ENCODE assay signal across 16 mouse cellular contexts in genomic region chr6:101354887-101355286, GRCm38 (mm10). TPM values are rescaled to one million over a fixed set of nuclear protein-coding genes. Genes with fewer than 3 reads are reported as not detected.
A peak's percentile ranks its signal among the peaks of the same experiment; 100 is the strongest.
DNase-seq lines count a peak whose midpoint lies in the region; ATAC-seq lines count a peak whose summit lies in the region.
"Had no signal": no experiment of that assay in that cellular context is flagged by ENCODE, and none has a peak within 500 bp of the region (broad histone marks: within the 10 kb centered on the region; RNA-seq: fewer than 3 reads in every experiment).

No protein-coding gene starts in this region.

- no peaks in the 10 kb centered on the region for H3K27me3 ChIP-seq in heart, embryonic 15.5 days
- H3K27me3 ChIP-seq in midbrain, embryonic 13.5 days = 0 out of 2 replicates have a peak, but pooled peaks cover 5% of the 10 kb centered on the region
- no peaks in the 10 kb centered on the region for H3K27me3 ChIP-seq in midbrain, embryonic 14.5 days (ENCODE audit: control insufficient read depth, insufficient read depth, low read length)
- no peaks in the 10 kb centered on the region for H3K27me3 ChIP-seq in stomach, embryonic 16.5 days (ENCODE audit: control insufficient read depth, insufficient read depth, low read length)
- H3K27me3 ChIP-seq: hindbrain, embryonic 15.5 days had no signal

- H3K36me3 ChIP-seq in heart, embryonic 15.5 days = no peaks in the 10 kb centered on the region
- no peaks in the 10 kb centered on the region for H3K36me3 ChIP-seq in midbrain, embryonic 13.5 days
- no peaks in the 10 kb centered on the region for H3K36me3 ChIP-seq in midbrain, embryonic 14.5 days (ENCODE audit: control insufficient read depth, insufficient read depth, low read length)
- H3K36me3 ChIP-seq in stomach, embryonic 16.5 days (ENCODE audit: control insufficient read depth, insufficient read depth, low read length) = no peaks in the 10 kb centered on the region
- H3K36me3 ChIP-seq: hindbrain, embryonic 15.5 days had no signal

- peak; percentile 41 for ATAC-seq in frontal cortex, adult (ENCODE audit: low TSS enrichment)
- ATAC-seq in heart, embryonic 15.5 days (replicated peaks; ENCODE audit: insufficient number of reproducible peaks, insufficient read depth, low FRiP score, low read depth) = no peak
- no peak for ATAC-seq in midbrain, embryonic 13.5 days
- ATAC-seq in midbrain, embryonic 14.5 days (ENCODE audit: low FRiP score, low TSS enrichment) = no peak
- no peak for ATAC-seq in stomach, embryonic 16.5 days (ENCODE audit: insufficient read depth, low FRiP score)
- ATAC-seq: lung, postnatal 0 days had no signal

- DNase-seq in frontal cortex, postnatal 36 days (ENCODE audit: low spot score in 2 of 2) = no peak
- DNase-seq in heart, adult 11 months = no peak
- DNase-seq in midbrain, embryonic 14.5 days = no peak
- no peak for DNase-seq in kidney, postnatal 4 days
- DNase-seq: adrenal gland, adult 8-10 months; cerebellum, adult 11-12 months; cerebellum, postnatal 36 days; kidney, adult 11 months; kidney, postnatal 10 days; liver had no signal

- WGBS in heart, embryonic 15.5 days = 29% methylated on average over 1 of the region's 1 CpGs
- WGBS in midbrain, embryonic 13.5 days = 29% methylated on average over 1 of the region's 1 CpGs
- 44% methylated on average over 1 of the region's 1 CpGs for WGBS in midbrain, embryonic 14.5 days
- 39% methylated on average over 1 of the region's 1 CpGs for WGBS in stomach, embryonic 16.5 days

- peak overlapping the region; percentile 88 for H3K27ac ChIP-seq in heart, embryonic 15.5 days
- peak overlapping the region; percentile 60 for H3K27ac ChIP-seq in midbrain, embryonic 13.5 days
- no peak overlapping the region for H3K27ac ChIP-seq in midbrain, embryonic 14.5 days (replicated peaks; ENCODE audit: low read depth, low read length)
- peak overlapping the region; percentile 59 for H3K27ac ChIP-seq in stomach, embryonic 16.5 days (ENCODE audit: low read length)
- H3K27ac ChIP-seq: hindbrain, embryonic 15.5 days had no signal

- H3K4me1 ChIP-seq in heart, embryonic 15.5 days (replicated peaks) = peaks cover 68% of the 10 kb centered on the region
- peaks cover 44% of the 10 kb centered on the region for H3K4me1 ChIP-seq in midbrain, embryonic 13.5 days (replicated peaks)
- H3K4me1 ChIP-seq in midbrain, embryonic 14.5 days (ENCODE audit: control insufficient read depth, insufficient read depth, low read length) = peaks cover 28% of the 10 kb centered on the region
- H3K4me1 ChIP-seq in stomach, embryonic 16.5 days (ENCODE audit: control insufficient read depth, insufficient read depth, low read length) = peaks cover 49% of the 10 kb centered on the region

- H3K9me3 ChIP-seq in heart, embryonic 15.5 days (replicated peaks) = no peaks in the 10 kb centered on the region
- no peaks in the 10 kb centered on the region for H3K9me3 ChIP-seq in midbrain, embryonic 13.5 days
- H3K9me3 ChIP-seq in midbrain, embryonic 14.5 days (ENCODE audit: control insufficient read depth, low read length) = no peaks in the 10 kb centered on the region
- no peaks in the 10 kb centered on the region for H3K9me3 ChIP-seq in stomach, embryonic 16.5 days (replicated peaks; ENCODE audit: control insufficient read depth, low read length)
- H3K9me3 ChIP-seq: hindbrain, embryonic 15.5 days had no signal

- no peak overlapping the region for H3K4me3 ChIP-seq in heart, embryonic 15.5 days
- no peak overlapping the region for H3K4me3 ChIP-seq in midbrain, embryonic 13.5 days (replicated peaks)
- H3K4me3 ChIP-seq in midbrain, embryonic 14.5 days (replicated peaks; ENCODE audit: low read depth, low read length) = no peak overlapping the region
- no peak overlapping the region for H3K4me3 ChIP-seq in stomach, embryonic 16.5 days (replicated peaks; ENCODE audit: low read length)
- H3K4me3 ChIP-seq: hindbrain, embryonic 15.5 days had no signal

- H3K9ac ChIP-seq in heart, embryonic 15.5 days = no peak overlapping the region
- no peak overlapping the region for H3K9ac ChIP-seq in midbrain, embryonic 13.5 days (replicated peaks)
- no peak overlapping the region for H3K9ac ChIP-seq in midbrain, embryonic 14.5 days (replicated peaks; ENCODE audit: low read length)
- H3K9ac ChIP-seq in stomach, embryonic 16.5 days (ENCODE audit: low read length) = no peak overlapping the region
- H3K9ac ChIP-seq: hindbrain, embryonic 15.5 days had no signal

- H3K4me2 ChIP-seq in heart, embryonic 15.5 days = peak overlapping the region; percentile 44
- H3K4me2 ChIP-seq in midbrain, embryonic 13.5 days (replicated peaks) = no peak overlapping the region
- H3K4me2 ChIP-seq in midbrain, embryonic 14.5 days (ENCODE audit: low read length) = no peak overlapping the region
- no peak overlapping the region for H3K4me2 ChIP-seq in stomach, embryonic 16.5 days (ENCODE audit: low read depth, low read length)
- H3K4me2 ChIP-seq: hindbrain, embryonic 15.5 days had no signal

RNA-seq across cellular contexts. Expression of gene Pdzrn3, which starts 22.8 kb away (rescaled TPM):
- 12.8 and 13.1 TPM in 2 replicates for polyA plus RNA-seq in heart, embryonic 15.5 days (2015; fragmentation: Nextera tagmentation; extraction: Ambion mirVana)
- polyA plus RNA-seq in midbrain, embryonic 13.5 days (2015; fragmentation: Nextera tagmentation; extraction: Ambion mirVana) = 22.7 and 33.2 TPM in 2 replicates
- 14.5 and 20.6 TPM in 2 replicates for polyA plus RNA-seq in midbrain, embryonic 14.5 days (2014; fragmentation: Nextera tagmentation; extraction: Ambion mirVana)
- polyA plus RNA-seq in stomach, embryonic 16.5 days (2015; fragmentation: Nextera tagmentation; extraction: Ambion mirVana) = 8.3 and 9.1 TPM in 2 replicates
